ENCODE assay signal across 23 mouse cellular contexts in the genomic region with DNA sequence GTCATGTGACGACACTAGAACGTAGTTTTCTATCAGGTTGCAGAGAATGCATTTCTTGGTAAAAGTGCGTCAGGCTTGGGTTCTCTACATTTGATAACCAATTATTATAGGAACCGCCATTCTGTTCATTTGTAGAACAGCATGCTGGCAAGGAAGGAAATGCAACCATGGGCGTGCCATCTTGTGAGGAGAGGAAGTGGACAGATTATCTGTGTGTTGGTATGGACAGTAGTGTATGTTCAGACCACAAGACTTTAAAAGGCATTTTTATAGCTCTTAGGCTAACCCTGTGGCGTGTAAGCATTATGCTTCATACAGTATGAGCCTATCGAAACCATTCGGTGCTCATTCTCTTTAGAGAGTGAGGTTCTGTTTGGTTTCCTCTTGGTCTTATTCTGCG. TPM values are rescaled to one million over a fixed set of nuclear protein-coding genes. Genes with fewer than 3 reads are reported as not detected.
DNase-seq lines count a peak whose midpoint lies in the region; ATAC-seq and TF ChIP-seq lines count a peak whose summit lies in the region.
"Had no signal": no experiment of that assay in that cellular context is flagged by ENCODE, and none has a peak within 500 bp of the region (broad histone marks: within the 10 kb centered on the region; RNA-seq: fewer than 3 reads in every experiment).

No protein-coding gene starts in this region.

- H3K36me3 ChIP-seq in liver, postnatal 0 days (replicated peaks; ENCODE audit: insufficient read depth, low read length) = no peaks in the 10 kb centered on the region; the same call in 1 of the 2 replicates
- H3K36me3 ChIP-seq in liver, embryonic 11.5 days (ENCODE audit: control insufficient read depth, insufficient read depth, low read length) = no peaks in the 10 kb centered on the region
- peaks cover 0 to 13% of the 10 kb centered on the region in 2 experiments; a peak in 2 of 4 replicates for H3K36me3 ChIP-seq in MEL (ENCODE audit: control insufficient read depth in 1 of 2, insufficient read depth in 2 of 2, low read length in 2 of 2)
- H3K36me3 ChIP-seq in megakaryocyte, embryonic 14.5 days (replicated peaks; ENCODE audit: low read length) = peaks cover 59% of the 10 kb centered on the region
- H3K36me3 ChIP-seq: hindbrain, embryonic 12.5 days had no signal

- no peak for TF ChIP-seq RAD21 in MEL (IDR thresholded peaks at IDR 0.05; ENCODE audit: low read depth, low read length)

- TF ChIP-seq POLR2A in MEL (IDR thresholded peaks at IDR 0.05; ENCODE audit: control insufficient read depth in 1 of 2, insufficient read depth in 1 of 2, low read depth in 1 of 2, low read length in 2 of 2, poor library complexity in 1 of 2) = no peak

- no peak for TF ChIP-seq CTCF in liver, postnatal 0 days (IDR thresholded peaks at IDR 0.05; ENCODE audit: low read depth)
- TF ChIP-seq CTCF in MEL (IDR thresholded peaks at IDR 0.05 in 2 of 3, conservative IDR thresholded peaks at IDR 0.05 in 1 of 3; ENCODE audit: control insufficient read depth in 1 of 3, insufficient read depth in 1 of 3, low read depth in 2 of 3, low read length in 3 of 3, poor library complexity in 1 of 3, severe bottlenecking in 1 of 3) = no peak

- no peaks in the 10 kb centered on the region for H3K9me3 ChIP-seq in liver, postnatal 0 days (ENCODE audit: low read length)
- H3K9me3 ChIP-seq in liver, embryonic 11.5 days (ENCODE audit: control insufficient read depth, low read length) = no peaks in the 10 kb centered on the region
- no peaks in the 10 kb centered on the region for H3K9me3 ChIP-seq in MEL (replicated peaks; ENCODE audit: insufficient read depth, low read length)
- H3K9me3 ChIP-seq in megakaryocyte, embryonic 14.5 days = no peaks in the 10 kb centered on the region
- H3K9me3 ChIP-seq: embryonic facial prominence, embryonic 13.5 days; forebrain, embryonic 12.5 days; heart, embryonic 13.5 days; hindbrain, embryonic 12.5 days had no signal

- 55% methylated on average over 9 of the region's 9 CpGs for WGBS in liver, postnatal 0 days (ENCODE audit: insufficient replicate concordance)
- 76% methylated on average over 9 of the region's 9 CpGs for WGBS in liver, embryonic 11.5 days

- no peak for DNase-seq in liver, postnatal 0 days
- DNase-seq in liver, embryonic 11.5 days (ENCODE audit: low spot score) = no peak
- peak; percentile 57 for DNase-seq in MEL (ENCODE audit: low read depth, low spot score)
- no peak for DNase-seq in adrenal gland, postnatal 36 days
- no peak for DNase-seq in frontal cortex, adult 2 months (ENCODE audit: extremely low spot score in 1 of 2, low spot score in 1 of 2)
- DNase-seq in urinary bladder, postnatal 10 days (ENCODE audit: low spot score) = no peak
- DNase-seq: adrenal gland, adult 2 months; adrenal gland, postnatal 25 days; cerebellum, adult 11 months; cerebellum, adult 8-10 months; cerebellum, postnatal 14 days; gastrocnemius, postnatal 14 days; heart, postnatal 36 days had no signal

- H3K4me3 ChIP-seq in liver, postnatal 0 days (ENCODE audit: low read depth, low read length) = no peak overlapping the region
- no peak overlapping the region for H3K4me3 ChIP-seq in liver, embryonic 11.5 days (ENCODE audit: low read depth, low read length)
- H3K4me3 ChIP-seq in MEL (ENCODE audit: control insufficient read depth in 1 of 2, insufficient read depth in 1 of 2, low read depth in 2 of 2, low read length in 2 of 2) = no peak overlapping the region
- H3K4me3 ChIP-seq in megakaryocyte, embryonic 14.5 days (replicated peaks) = peak overlapping the region; percentile 80
- H3K4me3 ChIP-seq: embryonic facial prominence, embryonic 13.5 days; forebrain, embryonic 12.5 days; heart, embryonic 13.5 days; hindbrain, embryonic 12.5 days had no signal

- H3K27me3 ChIP-seq in liver, postnatal 0 days (ENCODE audit: insufficient read depth, low read length) = no peaks in the 10 kb centered on the region
- H3K27me3 ChIP-seq in liver, embryonic 11.5 days (replicated peaks; ENCODE audit: control insufficient read depth, insufficient read depth, low read length) = no peaks in the 10 kb centered on the region
- H3K27me3 ChIP-seq in MEL (ENCODE audit: control insufficient read depth in 1 of 2, insufficient read depth in 2 of 2, low read length in 2 of 2) = no peaks in the 10 kb centered on the region
- H3K27me3 ChIP-seq in megakaryocyte, embryonic 14.5 days (replicated peaks) = no peaks in the 10 kb centered on the region
- H3K27me3 ChIP-seq: embryonic facial prominence, embryonic 13.5 days; forebrain, embryonic 12.5 days; heart, embryonic 13.5 days; hindbrain, embryonic 12.5 days; Patski had no signal

- H3K4me2 ChIP-seq in liver, postnatal 0 days (ENCODE audit: low read depth, low read length) = no peak overlapping the region
- no peak overlapping the region; the same call in 1 of the 2 replicates for H3K4me2 ChIP-seq in liver, embryonic 11.5 days
- H3K4me2 ChIP-seq: embryonic facial prominence, embryonic 13.5 days; forebrain, embryonic 12.5 days; heart, embryonic 13.5 days; hindbrain, embryonic 12.5 days had no signal

- TF ChIP-seq EP300 in liver, postnatal 0 days (IDR thresholded peaks at IDR 0.05; ENCODE audit: low read depth) = no peak
- TF ChIP-seq EP300 in MEL (IDR thresholded peaks at IDR 0.05; ENCODE audit: low read depth in 1 of 2, low read length in 2 of 2) = peak; percentile 49 to 58; a peak in 3 of 4 replicates

- H3K79me2 ChIP-seq in MEL (ENCODE audit: control insufficient read depth, insufficient read depth, low read length, poor library complexity) = peaks cover 2% of the 10 kb centered on the region; the same call in 1 of the 2 replicates

- H3K4me1 ChIP-seq in liver, postnatal 0 days (ENCODE audit: insufficient read depth) = peaks cover 15% of the 10 kb centered on the region
- H3K4me1 ChIP-seq in liver, embryonic 11.5 days (replicated peaks; ENCODE audit: control insufficient read depth, insufficient read depth, low read length) = peaks cover 3% of the 10 kb centered on the region; the same call in 1 of the 2 replicates
- peaks cover 7 to 9% of the 10 kb centered on the region in 2 experiments for H3K4me1 ChIP-seq in MEL (ENCODE audit: control insufficient read depth in 1 of 2, insufficient read depth in 2 of 2, low read length in 2 of 2)
- peaks cover 82% of the 10 kb centered on the region for H3K4me1 ChIP-seq in megakaryocyte, embryonic 14.5 days
- H3K4me1 ChIP-seq: embryonic facial prominence, embryonic 13.5 days; forebrain, embryonic 12.5 days; hindbrain, embryonic 12.5 days had no signal

- no peak overlapping the region for H3K9ac ChIP-seq in liver, postnatal 0 days (replicated peaks)
- H3K9ac ChIP-seq in liver, embryonic 11.5 days (ENCODE audit: low read depth, low read length) = no peak overlapping the region
- H3K9ac ChIP-seq in MEL (ENCODE audit: control insufficient read depth, low read depth, low read length, poor library complexity, severe bottlenecking) = no peak overlapping the region; the same call in 1 of the 2 replicates
- H3K9ac ChIP-seq: embryonic facial prominence, embryonic 13.5 days; forebrain, embryonic 12.5 days; heart, embryonic 13.5 days; hindbrain, embryonic 12.5 days had no signal

- ATAC-seq in liver, postnatal 0 days = no peak
- no peak for ATAC-seq in liver, embryonic 11.5 days (replicated peaks; ENCODE audit: low FRiP score)
- ATAC-seq: activated CD4-positive, CD25-positive, alpha-beta regulatory T cell, adult 4 months; forebrain, embryonic 16.5 days; hindbrain, embryonic 16.5 days; inflammation-experienced regulatory T-cells, adult 6 months; Patski had no signal

- peak overlapping the region; percentile 55; the same call in 1 of the 2 replicates for H3K27ac ChIP-seq in liver, postnatal 0 days (ENCODE audit: low read depth)
- H3K27ac ChIP-seq in liver, embryonic 11.5 days (ENCODE audit: low read depth, low read length) = no peak overlapping the region
- peak overlapping the region; percentile 52 for H3K27ac ChIP-seq in MEL (ENCODE audit: control insufficient read depth, low read depth, low read length)
- H3K27ac ChIP-seq: embryonic facial prominence, embryonic 13.5 days; forebrain, embryonic 12.5 days; heart, embryonic 13.5 days; hindbrain, embryonic 12.5 days had no signal

TF ChIP-seq in MEL, 35 proteins besides CTCF, POLR2A, EP300 and RAD21 (continues in another document):
- TF ChIP-seq POLR2AphosphoS2 (IDR thresholded peaks at IDR 0.05; ENCODE audit: low read length) = no peak
- TF ChIP-seq ETS1 (IDR thresholded peaks at IDR 0.05; ENCODE audit: low read depth, low read length) = peak; percentile 37; the same call in 1 of the 2 replicates
- TF ChIP-seq JUND (IDR thresholded peaks at IDR 0.05; ENCODE audit: low read depth, low read length) = no peak
- no peak for TF ChIP-seq NRF1 (IDR thresholded peaks at IDR 0.05; ENCODE audit: insufficient read depth, low read depth, low read length, poor library complexity, severe bottlenecking)
- no peak for TF ChIP-seq MXI1 (IDR thresholded peaks at IDR 0.05; ENCODE audit: low read depth, low read length)
- TF ChIP-seq BHLHE40 (IDR thresholded peaks at IDR 0.05; ENCODE audit: borderline replicate concordance, low read depth, low read length) = no peak
- no peak; the same call in 1 of the 2 replicates for TF ChIP-seq USF1 (IDR thresholded peaks at IDR 0.05; ENCODE audit: low read depth, low read length)
- TF ChIP-seq KAT2A (conservative IDR thresholded peaks at IDR 0.05; ENCODE audit: low read depth, low read length) = no peak
- no peak for TF ChIP-seq TBP (IDR thresholded peaks at IDR 0.05; ENCODE audit: low read depth, low read length)
- TF ChIP-seq MAZ (IDR thresholded peaks at IDR 0.05; ENCODE audit: low read depth, low read length) = no peak
- TF ChIP-seq ELF1 (IDR thresholded peaks at IDR 0.05; ENCODE audit: low read depth, low read length) = no peak
- TF ChIP-seq GABPA (IDR thresholded peaks at IDR 0.05; ENCODE audit: low read depth, low read length) = no peak
- TF ChIP-seq MAX (IDR thresholded peaks at IDR 0.05; ENCODE audit: low read length) = 0 out of 2 replicates have a peak, but pooled peaks have one; percentile 35
- no peak for TF ChIP-seq ZKSCAN1 (IDR thresholded peaks at IDR 0.05; ENCODE audit: low read depth, low read length)
- TF ChIP-seq SMC3 (IDR thresholded peaks at IDR 0.05; ENCODE audit: low read depth, low read length) = no peak
- TF ChIP-seq MAFK (IDR thresholded peaks at IDR 0.05; ENCODE audit: borderline replicate concordance, low read depth, low read length) = no peak

RNA-seq across cellular contexts. Expression of gene Lrrfip2, which starts 20.8 kb away (rescaled TPM):
- 18.4 and 18.5 TPM in 2 replicates for polyA plus RNA-seq in liver, postnatal 0 days (2015; fragmentation: Nextera tagmentation; extraction: Ambion mirVana)
- 40.0 and 40.3 TPM in 2 replicates for polyA plus RNA-seq in liver, embryonic 11.5 days (2014; fragmentation: Nextera tagmentation; extraction: Ambion mirVana)
- 26.0 and 28.4 TPM in 2 replicates for total RNA-seq in MEL (2012; rRNA removed)
- 10 to 100 TPM in 1 of 2 experiments, not detected in 1; 42.7 TPM for polyA plus RNA-seq in MEL (2012; ENCODE audit: insufficient read depth in 1 of 2, insufficient read length in 2 of 2, low read depth in 1 of 2, low replicate concordance in 2 of 2, missing spikeins in 1 of 2)
- polyA plus RNA-seq in megakaryocyte, embryonic 14.5 days (2012; ENCODE audit: insufficient read depth, low replicate concordance) = 28.3 and 112 TPM in 2 replicates
- 10 to 100 TPM; 53.0 to 57.3 TPM for total RNA-seq in adrenal gland, postnatal 36 days (2021)
- 45.6 and 52.0 TPM in 2 replicates for polyA plus RNA-seq in frontal cortex, adult 2 months (2012; rRNA removed)
